Mouse (Mus musculus) ES-Bruce4 (cell line): ENCODE results near the gene Cckbr.

ENCODE experiments used
- CTCF ChIP-seq: IDR thresholded peaks from one replicate; pipeline ENCODE4 v1.8.1; 2011; ENCODE audit warnings: low read depth, low read length
- EP300 ChIP-seq: IDR thresholded peaks from 2 replicates; pipeline ENCODE4 v1.6.1; 2011; ENCODE audit warnings: low read depth, low read length; ENCODE audit not compliant: insufficient read depth
- POLR2A ChIP-seq: IDR thresholded peaks from one replicate; pipeline ENCODE4 v1.8.1; 2011; ENCODE audit warnings: low read length; ENCODE audit not compliant: insufficient read depth

- TF ChIP-seq CTCF: no peak
- no peak for TF ChIP-seq POLR2A
- no peak for TF ChIP-seq EP300
These were observed at the start of gene Cckbr for GRCm38 (mm10) chr7:105425424-105426043.
